Mouse (Mus musculus): ENCODE results near the gene Bpifa1. TPM values are rescaled to one million over a fixed set of nuclear protein-coding genes. Genes with fewer than 3 reads are reported as not detected.
A peak's percentile ranks its signal among the peaks of the same experiment; 100 is the strongest.
"Not testable (repeated sequence)": the region's sequence is repeated elsewhere in the genome, so short reads cannot be mapped to it uniquely, and the experiment has no call there.

The Bpifa1 gene
- total RNA-seq (2021): not detected
- long read RNA-seq, experiment 1: 0 reads
- long read RNA-seq, experiment 2: 0 reads

DNA sequence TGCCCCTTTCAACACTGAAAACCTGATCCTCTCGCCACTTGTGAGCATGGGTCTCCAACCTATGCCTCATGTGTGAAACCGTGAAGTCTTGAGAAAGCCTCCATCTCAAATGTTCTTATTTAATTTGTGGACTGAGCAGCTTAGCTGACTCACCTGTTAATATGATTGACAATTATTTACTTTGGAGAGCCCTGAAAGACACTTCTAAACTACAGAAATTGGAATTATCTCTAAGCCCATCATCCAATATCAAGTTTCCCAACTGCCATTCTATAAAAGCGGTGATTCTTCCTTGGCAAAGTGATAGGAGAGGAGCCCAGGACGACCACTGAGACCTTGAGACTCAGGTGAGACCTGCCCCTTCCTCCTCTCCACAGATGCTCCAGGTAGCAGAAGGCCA lies at the start of gene Bpifa1:
Gene Bpifa1 (plus strand): TSS at position 301 of the 400 bp plus-strand sequence.
- no peak for DNase-seq
- intact Hi-C loops (cut with DNase I; ENCODE audit: low total_unique reads): no loop called here

DNA sequence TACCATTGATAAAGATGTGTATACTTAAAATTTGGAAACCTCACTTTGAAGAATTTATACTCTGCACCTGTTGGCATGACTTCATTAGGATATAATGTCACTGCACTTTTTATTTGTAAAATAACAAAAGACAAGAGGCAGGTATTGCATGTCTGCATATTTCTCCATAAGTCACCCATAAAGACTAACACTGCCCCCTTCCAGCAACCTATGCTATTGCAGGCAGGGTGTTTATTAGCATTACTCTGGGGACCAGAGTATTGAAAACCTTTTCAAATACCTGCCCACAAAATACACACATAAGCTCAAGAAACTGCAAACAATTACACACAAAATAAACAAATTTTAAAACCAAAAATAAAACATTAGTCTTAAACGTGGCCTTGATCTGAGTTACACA lies 44.9 kb upstream of the Bpifa1 start:
- no peak for DNase-seq
- intact Hi-C loops (cut with DNase I; ENCODE audit: low total_unique reads): no loop called here

DNA sequence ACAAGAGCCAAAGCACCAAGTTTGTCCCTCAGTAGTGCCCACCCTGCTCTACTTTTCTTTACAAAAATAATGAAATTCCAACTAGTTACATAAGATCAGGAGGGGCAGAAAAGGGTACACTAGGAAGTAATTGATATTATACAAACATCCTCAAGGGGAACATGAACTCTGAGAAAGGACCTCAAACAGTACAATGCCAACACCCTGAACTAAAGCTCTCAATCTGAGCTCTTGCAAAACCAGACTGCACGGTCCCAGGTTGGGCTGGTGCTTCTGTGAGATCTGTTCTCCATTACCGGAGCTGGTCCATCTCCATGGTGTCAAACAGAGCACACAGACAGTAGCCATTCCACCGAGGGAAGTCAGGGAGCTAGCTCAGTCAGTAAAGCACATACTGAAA lies 25.3 kb upstream of the Bpifa1 start:
- no peak for DNase-seq
- intact Hi-C loops (cut with DNase I; ENCODE audit: low total_unique reads): no loop called here

DNA sequence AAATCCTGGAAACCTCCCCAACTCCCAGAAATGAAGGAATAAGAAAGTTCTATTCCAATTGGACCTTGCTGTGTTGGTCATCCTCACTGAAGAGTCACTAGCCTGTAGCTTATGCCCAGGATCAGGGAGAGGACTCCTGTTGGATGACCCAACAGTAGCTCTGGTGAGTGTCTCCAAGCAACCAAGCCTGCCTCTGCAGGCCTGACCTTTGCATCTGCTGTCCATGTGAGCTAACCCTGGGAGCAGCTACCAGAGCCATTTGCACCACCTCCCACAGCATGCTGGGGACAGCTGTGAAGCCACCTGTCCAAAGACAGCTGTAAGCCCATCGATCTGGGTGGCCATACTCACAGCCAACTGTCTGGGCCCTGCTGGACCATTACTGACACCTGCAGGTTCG lies 12.6 kb upstream of the Bpifa1 start, which contains the start of gene Bpifa3:
Gene Bpifa3 (plus strand): TSS at position 217 of the 400 bp plus-strand sequence.
- intact Hi-C loops (cut with DNase I; ENCODE audit: low total_unique reads): no loop called here
- DNase-seq: no peak

DNA sequence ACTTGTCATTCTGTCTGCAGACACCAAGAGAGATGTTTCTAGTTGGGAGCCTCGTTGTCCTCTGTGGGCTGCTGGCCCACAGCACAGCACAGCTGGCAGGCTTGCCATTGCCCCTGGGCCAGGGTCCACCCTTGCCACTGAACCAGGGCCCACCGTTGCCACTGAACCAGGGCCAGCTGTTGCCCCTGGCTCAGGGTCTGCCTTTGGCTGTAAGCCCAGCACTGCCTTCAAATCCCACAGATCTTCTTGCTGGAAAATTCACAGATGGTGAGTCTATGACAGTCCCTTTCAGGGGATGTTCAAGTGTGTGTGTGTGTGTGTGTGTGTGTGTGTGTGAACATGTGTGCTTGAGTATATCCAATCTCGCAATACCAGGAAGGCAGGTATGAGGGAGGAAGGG lies 1.1 kb downstream of the Bpifa1 start:
- intact Hi-C loops (cut with DNase I; ENCODE audit: low total_unique reads): no loop called here
- DNase-seq: no peak

DNA sequence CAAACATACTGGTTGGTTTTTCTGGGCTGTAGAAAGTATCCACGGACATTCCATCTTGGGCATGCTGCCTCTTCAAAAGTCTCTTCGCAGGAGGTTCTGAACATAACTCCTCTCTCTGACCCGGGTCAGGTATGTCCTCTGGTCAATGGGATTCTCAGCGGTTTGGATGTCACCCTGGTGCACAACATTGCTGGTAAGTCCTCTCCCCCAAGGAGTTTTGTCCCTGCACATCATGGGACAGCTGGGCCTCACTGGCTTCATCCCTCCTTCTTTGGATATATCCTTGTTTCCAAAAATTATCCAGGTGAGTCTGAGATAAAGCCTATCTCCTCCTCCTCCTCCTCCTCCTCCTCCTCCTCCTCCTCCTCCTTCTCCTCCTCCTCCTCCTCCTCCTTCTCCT lies 4.8 kb downstream of the Bpifa1 start:
- intact Hi-C loops (cut with DNase I; ENCODE audit: low total_unique reads): no loop called here
- DNase-seq: no peak

DNA sequence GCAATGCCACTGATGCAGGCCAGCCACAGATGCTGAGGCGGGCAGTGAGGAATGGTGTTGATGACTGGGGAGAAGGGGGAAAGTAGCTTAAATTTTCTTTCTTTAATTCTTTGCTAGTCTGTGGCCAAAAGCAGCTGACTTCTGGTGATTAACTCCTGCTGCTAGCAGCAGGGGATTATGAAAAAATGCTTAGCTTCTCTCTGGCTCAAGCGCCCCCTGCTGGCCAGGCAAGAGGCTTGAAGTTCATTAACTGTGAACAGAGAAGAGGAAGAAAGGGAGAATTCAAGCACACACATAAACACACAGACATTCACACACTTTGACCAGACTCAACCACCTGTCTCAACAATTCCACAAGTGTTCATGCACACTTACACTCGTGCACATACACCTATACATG lies 15.8 kb downstream of the Bpifa1 start:
- intact Hi-C loops (cut with DNase I; ENCODE audit: low total_unique reads): no loop called here
- peak; percentile 41 for DNase-seq

DNA sequence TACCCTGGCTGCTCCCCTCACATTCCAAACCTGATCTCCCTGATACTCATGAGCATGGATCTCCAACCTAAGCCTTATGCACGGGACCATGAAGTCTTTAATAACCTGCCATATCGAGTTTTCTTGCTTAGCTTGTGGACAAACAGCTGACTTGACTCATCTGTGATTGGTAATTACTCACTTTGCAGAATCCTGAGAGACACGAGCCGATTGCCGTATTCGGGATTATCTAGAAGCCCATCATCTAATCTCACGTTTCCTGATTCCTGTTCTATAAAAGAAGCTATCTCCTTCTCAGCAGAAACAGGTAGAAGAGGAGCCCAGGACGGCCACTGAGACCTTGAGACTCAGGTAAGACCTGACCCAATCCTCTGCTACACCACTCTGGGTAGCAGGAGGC lies 19.6 kb downstream of the Bpifa1 start, which contains the start of gene Bpifa5:
Gene Bpifa5 (plus strand): TSS at position 301 of the 400 bp plus-strand sequence.
- intact Hi-C loops (cut with DNase I; ENCODE audit: low total_unique reads): no loop called here
- no peak for DNase-seq

DNA sequence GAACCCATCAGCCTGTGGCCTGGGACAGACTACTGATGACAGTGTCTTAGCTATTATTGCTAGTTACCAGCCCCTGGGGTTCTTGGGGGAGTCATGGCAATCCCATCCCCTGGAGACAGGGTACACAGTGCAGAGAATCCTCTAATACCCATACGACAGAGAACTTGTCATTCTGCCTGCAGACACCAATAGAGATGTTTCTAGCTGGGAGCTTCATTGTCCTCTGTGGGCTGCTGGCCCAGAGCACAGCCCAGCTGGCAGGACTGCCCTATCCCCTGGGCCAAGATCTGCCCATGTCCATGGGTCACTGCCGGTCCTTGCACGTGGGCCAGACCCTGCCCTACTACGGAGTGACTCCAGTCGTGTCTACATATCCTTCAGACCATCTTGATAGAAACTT lies 20.6 kb downstream of the Bpifa1 start:
- intact Hi-C loops (cut with DNase I; ENCODE audit: low total_unique reads): no loop called here
- no peak for DNase-seq

DNA sequence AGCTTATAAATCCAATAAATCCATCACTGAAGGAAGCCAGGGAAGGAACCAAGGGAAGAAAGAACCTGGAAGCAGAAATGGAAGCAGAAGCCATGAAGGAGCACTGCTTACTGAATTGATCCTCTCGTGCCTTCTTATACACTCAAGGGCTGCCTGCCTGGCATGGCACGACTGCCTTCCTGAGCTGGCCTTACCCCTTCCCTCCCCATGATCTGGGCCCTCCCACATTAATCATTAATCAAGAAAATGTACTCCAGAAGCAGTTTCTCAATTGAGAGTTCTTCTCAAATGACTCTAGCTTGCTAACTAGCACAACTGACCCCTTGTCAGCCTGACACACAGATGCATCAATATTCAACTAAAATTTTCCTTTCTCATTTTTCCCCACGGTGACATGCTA lies 26.5 kb downstream of the Bpifa1 start:
- no peak for DNase-seq
- intact Hi-C loops (cut with DNase I; ENCODE audit: low total_unique reads): no loop called here

DNA sequence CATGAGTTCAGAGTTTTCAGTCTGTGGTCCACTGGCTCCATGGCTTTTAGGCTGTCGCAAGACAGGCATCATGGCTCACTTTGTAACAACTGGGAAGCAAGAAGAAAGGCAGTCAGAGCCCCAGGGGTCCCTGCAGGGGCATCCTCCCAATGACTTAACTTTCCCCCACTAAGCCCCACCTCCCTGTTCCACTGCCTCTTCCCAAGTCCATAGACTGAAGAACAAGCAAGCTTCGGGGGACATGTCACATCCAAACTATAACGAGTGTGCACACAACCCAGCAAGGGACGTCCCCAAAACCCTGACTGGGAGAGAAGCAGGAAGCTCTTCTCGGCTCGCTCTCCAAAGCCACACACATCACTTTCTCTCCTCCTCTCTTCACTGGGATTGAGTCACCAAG lies 28.9 kb downstream of the Bpifa1 start:
- intact Hi-C loops (cut with DNase I; ENCODE audit: low total_unique reads): no loop called here

DNA sequence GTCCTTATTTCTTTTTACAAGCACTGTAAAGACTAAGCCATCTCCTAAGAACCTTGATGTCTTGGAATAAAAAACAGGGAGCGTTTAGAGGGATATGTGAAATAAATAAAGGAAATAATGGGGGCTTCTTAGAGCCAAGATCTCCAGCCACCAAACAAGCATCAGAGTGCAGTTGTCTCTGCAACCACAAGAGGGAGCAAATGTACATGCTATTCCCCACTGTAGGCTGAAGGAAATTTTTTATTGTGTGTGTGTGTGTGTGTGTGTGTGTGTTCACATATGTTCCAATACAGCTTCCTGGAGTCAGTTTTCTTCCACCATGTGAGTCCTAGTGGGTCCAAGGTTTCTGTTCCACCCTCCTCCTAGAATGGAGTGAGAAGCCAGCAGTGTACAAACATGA lies 30.6 kb downstream of the Bpifa1 start:
- intact Hi-C loops (cut with DNase I; ENCODE audit: low total_unique reads): no loop called here

More for the DNA sequence above, 28.9 kb downstream of the Bpifa1 start:
- no peak for DNase-seq

DNA sequence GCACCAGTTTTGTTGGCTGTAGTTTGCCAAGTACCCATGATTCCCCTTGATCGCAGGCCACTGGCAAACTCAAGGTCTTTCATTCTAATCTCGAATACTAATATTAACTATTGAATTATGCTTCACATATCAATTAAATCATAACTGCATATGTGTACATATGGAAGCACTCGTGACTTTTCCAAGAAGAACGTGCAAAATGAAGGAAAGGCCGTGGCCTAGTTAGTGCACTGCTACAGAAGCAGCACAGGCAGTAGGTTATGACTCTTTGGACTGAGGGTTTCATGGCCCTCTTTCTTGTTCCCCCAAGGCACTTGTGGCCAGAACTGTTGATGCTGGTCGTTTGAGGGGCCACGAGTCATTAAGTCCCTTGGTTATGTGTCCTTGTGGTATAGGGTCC lies 39.2 kb downstream of the Bpifa1 start:
- not testable (repeated sequence) for DNase-seq

More for the DNA sequence above, 30.6 kb downstream of the Bpifa1 start:
- no peak for DNase-seq

DNA sequence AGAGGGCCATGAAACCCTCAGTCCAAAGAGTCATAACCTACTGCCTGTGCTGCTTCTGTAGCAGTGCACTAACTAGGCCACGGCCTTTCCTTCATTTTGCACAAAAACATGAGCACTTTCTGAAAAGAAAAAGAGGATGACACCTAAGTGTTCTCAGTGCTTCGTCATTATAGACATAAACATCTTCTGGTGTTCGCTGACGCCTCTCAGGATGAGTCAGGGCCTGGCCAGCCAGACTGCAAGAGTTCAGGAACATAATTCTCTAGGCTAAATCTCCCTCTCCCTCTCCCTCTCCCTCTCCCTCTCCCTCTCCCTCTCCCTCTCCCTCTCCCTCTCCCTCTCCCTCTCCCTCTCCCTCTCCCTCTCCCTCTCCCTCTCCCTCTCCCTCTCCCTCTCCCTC lies 40.4 kb downstream of the Bpifa1 start:
- not testable (repeated sequence) for DNase-seq

More for the DNA sequence above, 39.2 kb downstream of the Bpifa1 start:
- intact Hi-C loops (cut with DNase I; ENCODE audit: low total_unique reads): not testable (repeated sequence)

DNA sequence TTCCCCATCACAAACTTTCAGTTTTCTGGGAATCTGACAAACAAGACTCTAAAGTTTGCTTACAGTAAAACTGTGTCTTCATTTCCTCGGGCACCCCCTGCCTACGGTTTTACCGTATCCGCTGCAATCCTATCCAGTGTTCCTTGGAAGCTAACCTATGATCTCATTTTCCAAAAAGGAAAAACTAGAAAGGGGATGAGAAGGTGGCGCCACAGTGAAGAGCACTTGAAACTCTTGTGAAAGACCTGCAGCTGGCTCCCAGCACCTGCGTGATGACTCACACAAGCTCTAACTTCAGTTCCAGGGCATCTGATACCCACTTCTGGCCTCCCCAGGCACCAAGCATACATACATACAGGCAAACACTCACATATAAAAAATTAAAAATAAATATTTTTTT lies 42.6 kb downstream of the Bpifa1 start:
- intact Hi-C loops (cut with DNase I; ENCODE audit: low total_unique reads): no loop called here
- no peak for DNase-seq

More for the DNA sequence above, 40.4 kb downstream of the Bpifa1 start:
- intact Hi-C loops (cut with DNase I; ENCODE audit: low total_unique reads): not testable (repeated sequence)

DNA sequence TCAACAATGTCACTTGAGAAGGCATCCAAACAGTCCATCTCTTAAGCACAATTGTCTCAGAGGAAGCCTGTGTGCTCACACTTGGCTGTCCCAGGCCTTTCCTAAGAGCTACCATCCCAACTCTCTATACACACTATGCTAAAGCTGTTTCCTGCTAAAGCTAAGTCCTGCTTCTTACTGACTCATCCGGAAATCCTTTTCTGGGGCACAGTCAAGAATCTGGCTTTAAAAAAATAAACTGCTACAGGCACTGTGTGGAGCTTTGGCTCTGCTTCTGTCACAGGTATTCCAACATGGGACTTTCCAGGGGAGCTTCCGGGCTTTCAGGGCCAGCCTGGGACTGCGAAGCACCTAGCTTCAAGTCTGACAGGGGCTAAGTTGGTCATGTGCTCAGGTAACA lies 43.1 kb downstream of the Bpifa1 start:
- intact Hi-C loops (cut with DNase I; ENCODE audit: low total_unique reads): no loop called here
- no peak for DNase-seq

DNA sequence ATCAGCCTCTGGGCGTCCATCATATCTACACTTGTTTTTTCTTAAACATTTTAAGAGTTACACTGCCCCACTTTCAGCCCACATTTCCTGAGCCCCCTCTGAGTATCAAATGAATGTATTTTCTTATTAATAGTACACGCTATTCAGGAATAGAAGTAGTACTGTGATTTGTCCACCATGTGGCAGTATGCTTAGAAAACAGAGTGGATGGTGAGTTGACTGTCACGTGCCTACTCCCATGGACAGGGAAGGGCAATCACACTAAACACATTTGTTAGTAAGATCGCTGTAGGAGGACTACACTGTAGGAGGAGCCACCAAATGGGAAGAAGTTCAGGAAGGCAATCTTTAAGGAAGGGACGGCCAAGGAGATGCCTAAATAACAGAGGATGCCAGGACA lies 44.8 kb downstream of the Bpifa1 start:
- intact Hi-C loops (cut with DNase I; ENCODE audit: low total_unique reads): no loop called here
- DNase-seq: no peak

DNA sequence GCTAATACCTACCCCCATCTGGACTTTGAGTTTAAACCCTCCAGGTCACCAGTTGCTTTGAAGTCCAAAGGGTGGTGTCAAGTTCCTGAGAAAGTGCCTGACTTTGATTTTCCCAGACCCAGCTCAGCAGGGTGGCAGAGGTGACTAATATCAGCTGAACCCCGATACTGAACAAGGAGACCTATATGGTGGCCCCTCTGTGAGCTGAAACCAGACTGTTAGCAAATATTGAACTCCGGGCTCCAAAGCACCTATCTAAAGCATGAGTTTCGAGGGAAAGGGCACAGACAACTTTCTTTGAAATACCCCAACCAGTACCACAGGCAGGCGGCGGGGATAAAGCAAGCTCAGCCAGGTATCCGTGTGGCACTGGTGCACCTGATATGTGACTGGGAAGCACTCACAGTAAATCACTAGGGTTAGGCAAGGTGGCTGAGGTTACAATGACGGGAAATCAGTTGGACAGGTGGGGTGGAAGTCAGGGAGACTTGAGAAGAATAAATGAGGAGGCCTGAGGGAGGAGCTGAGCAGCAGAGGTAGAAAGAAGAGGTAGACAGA lies 47.3 kb downstream of the Bpifa1 start:
- intact Hi-C loops (cut with DNase I; ENCODE audit: low total_unique reads): no loop called here
- no peak for DNase-seq

DNA sequence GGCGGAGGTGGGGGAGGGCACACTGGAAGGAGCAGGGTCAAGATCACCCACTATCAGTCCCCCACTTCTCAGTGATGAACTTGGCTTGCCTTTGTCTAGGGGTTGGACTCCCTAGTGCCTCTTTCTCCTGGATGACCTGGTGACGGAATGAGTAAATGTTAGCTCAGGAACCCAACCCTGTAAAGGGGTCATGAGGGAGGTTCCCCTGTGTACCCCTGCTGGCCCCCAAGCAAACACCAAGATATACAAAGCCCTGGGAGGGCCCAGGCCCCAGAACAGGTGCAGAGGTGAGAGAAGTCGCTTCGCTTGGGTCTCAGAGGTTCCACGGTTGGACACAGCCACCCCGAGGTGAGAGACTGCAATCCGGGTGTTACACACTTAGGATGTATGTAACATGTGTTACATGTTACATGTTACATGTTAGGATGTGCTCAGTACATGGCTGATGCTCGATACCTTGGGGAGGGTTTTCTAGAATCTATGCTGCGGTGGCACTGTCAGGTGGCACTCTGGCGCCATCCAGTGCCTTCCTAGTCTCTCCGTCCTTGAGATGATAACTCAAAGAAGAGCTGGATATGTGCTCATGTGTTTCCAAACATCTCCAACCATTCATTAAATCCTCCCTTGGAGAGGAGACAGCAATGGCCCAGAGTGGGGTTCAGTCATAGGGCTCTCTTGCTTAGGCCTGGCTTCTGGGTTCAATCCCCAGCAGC lies 48.0 kb downstream of the Bpifa1 start, which contains the start of gene Bpifb1:
Gene Bpifb1 (plus strand): TSS at position 273 of the 713 bp plus-strand sequence.
- intact Hi-C loops (cut with DNase I; ENCODE audit: low total_unique reads): no loop called here
- DNase-seq: no peak

DNA sequence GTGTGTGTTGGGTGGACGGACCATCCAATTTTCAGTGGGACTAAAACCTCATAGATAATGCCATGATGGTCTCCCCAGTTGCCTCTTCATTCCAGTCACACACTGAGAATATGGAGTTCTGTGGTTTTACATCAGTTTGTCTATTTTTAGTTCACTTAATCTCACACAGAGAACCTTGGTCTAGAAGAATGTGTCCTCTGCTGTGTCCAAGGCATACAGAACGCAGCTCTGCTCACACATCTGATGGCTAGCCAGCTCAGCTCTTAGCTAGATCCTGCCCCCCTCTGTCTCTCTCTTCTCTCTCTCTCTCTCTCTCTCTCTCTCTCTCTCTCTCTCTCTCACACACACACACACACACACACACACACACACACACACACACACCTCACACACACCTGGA lies 49.5 kb downstream of the Bpifa1 start:
- DNase-seq: no peak
- intact Hi-C loops (cut with DNase I; ENCODE audit: low total_unique reads): no loop called here

DNA sequence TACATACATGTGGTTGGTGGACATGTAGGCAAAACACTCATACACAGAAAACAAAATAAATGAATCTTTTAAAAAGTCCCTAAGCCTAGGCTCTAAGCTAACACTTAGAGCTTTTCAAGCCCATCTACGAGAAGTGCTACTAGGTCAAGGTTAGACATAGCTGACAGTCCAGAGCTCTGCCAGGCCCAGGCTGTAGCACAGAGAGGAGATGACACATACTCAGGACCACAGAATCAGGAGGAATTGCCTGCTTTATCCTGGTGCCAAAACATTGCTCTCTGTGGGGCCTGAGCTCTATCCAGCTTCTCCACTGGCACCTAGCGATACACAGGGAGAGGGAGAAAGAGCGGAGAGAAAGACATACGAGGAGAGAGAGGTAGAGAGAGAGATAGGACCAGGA lies 50.4 kb downstream of the Bpifa1 start:
- intact Hi-C loops (cut with DNase I; ENCODE audit: low total_unique reads): no loop called here
- DNase-seq: no peak

All from gastrocnemius, postnatal 14 days (tissue).